Mouse (Mus musculus) inflammation-experienced regulatory T-cells, adult 6 months (primary cell): ENCODE data around the gene Gabrg1. TPM values are rescaled to one million over a fixed set of nuclear protein-coding genes. Genes with fewer than 3 reads are reported as not detected.

Experiments used
- ATAC-seq: one replicate; pipeline ENCODE4 v1.8.0; 2017
- polyA plus RNA-seq, 3 experiments: library from polyadenylated mRNA; unstranded; fragments of 100-300 nt; shearing (Covaris generic); gene quantifications; one replicate each; pipeline ENCODE4 v1.2.1; 2017

The Gabrg1 gene
- polyA plus RNA-seq = not detected

- no peak for ATAC-seq
Observed at GRCm38 (mm10) chr5:70842192-70843095, at the start of gene Gabrg1. Gabrg1 (minus strand) TSS chr5:70842617.

- ATAC-seq = no peak
Observed at GRCm38 (mm10) chr5:70884026-70884425, 41.6 kb upstream of the Gabrg1 start.

- ATAC-seq = no peak
Observed at GRCm38 (mm10) chr5:70870081-70870480, 27.7 kb upstream of the Gabrg1 start.

DNA sequence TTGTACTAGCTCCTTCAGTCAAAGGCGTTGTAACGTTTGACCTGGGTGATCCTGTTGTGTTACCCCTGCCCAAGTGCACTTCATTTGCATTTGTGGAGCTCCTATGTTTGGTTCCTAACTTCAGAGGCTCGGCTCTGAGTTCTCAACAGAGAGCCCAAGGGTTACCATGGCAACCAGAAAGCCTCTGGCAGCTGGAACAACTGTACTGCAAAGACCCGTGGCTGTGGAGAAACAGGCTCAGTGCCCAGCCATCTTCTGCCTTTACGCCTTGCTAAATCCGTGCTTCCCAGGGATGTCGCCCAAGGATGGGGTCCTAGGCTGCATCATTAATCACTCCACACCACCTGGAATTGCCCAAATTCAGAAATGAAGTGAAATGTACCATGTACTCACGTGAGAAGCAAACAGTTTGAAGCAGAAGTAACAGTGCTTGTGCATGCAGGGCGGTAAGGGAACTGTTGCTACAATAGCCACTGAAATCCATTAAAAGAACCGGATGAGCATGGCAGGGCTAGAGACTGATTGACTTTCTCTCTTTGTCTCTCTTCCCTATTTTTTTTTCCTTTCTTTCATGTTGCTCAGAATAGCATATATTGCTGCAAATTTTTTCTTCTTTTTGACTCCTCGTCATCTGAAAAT lies 798 bp upstream of the Gabrg1 start:
- ATAC-seq = no peak

GRCm38 (mm10) chr5:70818681-70819080 lies 23.7 kb downstream of the Gabrg1 start:
- no peak for ATAC-seq

DNA sequence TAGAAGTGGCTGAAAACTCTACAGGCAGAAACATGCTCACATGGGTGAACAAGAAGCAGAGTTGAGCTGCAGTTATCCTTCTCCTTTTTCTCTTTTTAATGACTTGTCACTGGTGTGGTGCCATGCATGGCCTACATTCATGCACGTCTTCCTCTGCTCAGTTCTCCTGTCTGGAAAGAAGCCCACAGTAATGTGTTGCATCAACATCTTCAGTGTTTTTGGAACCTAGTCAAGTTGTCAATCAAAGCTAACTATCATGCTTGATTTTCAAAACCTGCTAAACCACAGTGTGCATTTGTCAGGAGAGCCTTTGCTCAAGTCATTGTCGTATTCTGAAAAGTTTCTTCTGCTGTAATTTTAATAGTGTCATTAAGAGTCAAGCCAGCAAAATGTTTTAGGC lies 106.3 kb downstream of the Gabrg1 start:
- no peak for ATAC-seq

DNA sequence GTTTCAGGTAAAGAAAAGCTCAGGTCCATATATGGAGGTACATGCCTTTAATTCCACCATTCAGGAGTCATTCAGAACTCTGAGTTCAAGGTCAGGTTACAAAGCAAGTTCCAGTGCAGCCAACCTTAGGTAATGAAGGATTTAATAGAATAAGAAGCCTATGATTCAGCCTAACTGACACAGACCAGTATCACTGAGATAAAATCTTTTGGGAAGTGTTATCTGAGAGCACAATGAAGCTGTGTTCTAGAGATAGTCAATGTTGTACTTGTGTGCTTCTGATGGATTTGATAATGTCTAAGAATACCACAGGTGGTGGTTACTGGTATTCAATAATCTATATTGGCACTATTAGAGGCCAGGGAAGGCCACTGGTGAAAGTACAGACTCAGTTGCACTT lies 138.1 kb downstream of the Gabrg1 start:
- no peak for ATAC-seq
